Mouse (Mus musculus) bone marrow macrophage, adult 2 months (primary cell): ENCODE results near the gene Trmt1. TPM values are rescaled to one million over a fixed set of nuclear protein-coding genes. Genes with fewer than 3 reads are reported as not detected.

ENCODE experiments used
- H3K27ac ChIP-seq: 2 replicates; pipeline ENCODE4 v1.5.1; 2012; ENCODE audit warnings: low read depth, low read length; ENCODE audit not compliant: insufficient read depth
- H3K4me1 ChIP-seq: 2 replicates; pipeline ENCODE4 v1.6.1; 2012; ENCODE audit warnings: low read length; ENCODE audit not compliant: control insufficient read depth, insufficient read depth
- H3K4me3 ChIP-seq: 2 replicates; pipeline ENCODE4 v1.5.1; 2012; ENCODE audit warnings: mild to moderate bottlenecking, low read length, moderate library complexity; ENCODE audit not compliant: insufficient read depth
- CTCF ChIP-seq: IDR thresholded peaks from 2 replicates; pipeline ENCODE4 v1.5.1; 2012; ENCODE audit warnings: low read depth, mild to moderate bottlenecking, low read length, moderate library complexity
- POLR2A ChIP-seq: IDR thresholded peaks from 2 replicates; pipeline ENCODE4 v1.6.1; 2012; ENCODE audit warnings: mild to moderate bottlenecking, low read depth, low read length, borderline replicate concordance
- polyA plus RNA-seq: library from polyadenylated mRNA; stranded (reverse); fragments of >200 nt; gene quantifications from 2 replicates; pipeline ENCODE4 v1.2.4, GENCODE M21; 2012; ENCODE audit not compliant: missing spikeins, insufficient read depth, insufficient read length

Gene Trmt1
- polyA plus RNA-seq, 1 experiment: 46.8 TPM

GRCm38 (mm10) chr8:84689091-84689915 lies 3.2 kb downstream of the Trmt1 start:
- TF ChIP-seq POLR2A: no peak
- TF ChIP-seq CTCF: no peak
- H3K4me3 ChIP-seq: peak overlapping the region; percentile 68
- peak overlapping the region; percentile 53 for H3K27ac ChIP-seq
- peaks cover 28% of the 10 kb centered on the region for H3K4me1 ChIP-seq

GRCm38 (mm10) chr8:84693332-84693731 lies 7.2 kb downstream of the Trmt1 start:
- H3K4me1 ChIP-seq: peaks cover 19% of the 10 kb centered on the region
- no peak overlapping the region for H3K4me3 ChIP-seq
- no peak overlapping the region for H3K27ac ChIP-seq
- no peak for TF ChIP-seq POLR2A
- TF ChIP-seq CTCF: no peak

- no peak overlapping the region for H3K4me3 ChIP-seq
- peaks cover 27% of the 10 kb centered on the region for H3K4me1 ChIP-seq
- no peak for TF ChIP-seq POLR2A
- TF ChIP-seq CTCF: no peak
- no peak overlapping the region for H3K27ac ChIP-seq
These were observed 9.0 kb downstream of the Trmt1 start for GRCm38 (mm10) chr8:84695140-84695539.

- Histone ChIP-seq H3K4me1 (peaks cover 26% of the 10 kb centered on the region), H3K4me3 (no peak overlapping the region), H3K27ac (peak overlapping the region; percentile 99; the same call in 1 of the 2 replicates)
- no peak for TF ChIP-seq POLR2A
- 0 out of 2 replicates have a peak, but pooled peaks have one; percentile 29 for TF ChIP-seq CTCF
These were observed 11.3 kb downstream of the Trmt1 start for GRCm38 (mm10) chr8:84697166-84698130.

- no peak overlapping the region for H3K4me3 ChIP-seq
- H3K27ac ChIP-seq: peak overlapping the region; percentile 99
- peaks cover 26% of the 10 kb centered on the region for H3K4me1 ChIP-seq
- TF ChIP-seq CTCF (no peak), POLR2A (no peak)
These were observed 12.2 kb downstream of the Trmt1 start for GRCm38 (mm10) chr8:84698288-84698687.

- peaks cover 26% of the 10 kb centered on the region for H3K4me1 ChIP-seq
- TF ChIP-seq CTCF: no peak
- no peak for TF ChIP-seq POLR2A
- H3K27ac ChIP-seq: peak overlapping the region; percentile 99
- peak overlapping the region; percentile 23; the same call in 1 of the 2 replicates for H3K4me3 ChIP-seq
These were observed 12.9 kb downstream of the Trmt1 start for GRCm38 (mm10) chr8:84698929-84699401.

GRCm38 (mm10) chr8:84699861-84700322 lies 13.8 kb downstream of the Trmt1 start:
- Histone ChIP-seq H3K27ac (peak overlapping the region; percentile 99), H3K4me3 (peak overlapping the region; percentile 23; the same call in 1 of the 2 replicates), H3K4me1 (peaks cover 26% of the 10 kb centered on the region)
- TF ChIP-seq CTCF: peak; percentile 52
- TF ChIP-seq POLR2A: no peak

- H3K27ac ChIP-seq: peak overlapping the region; percentile 99
- TF ChIP-seq POLR2A (no peak), CTCF (no peak)
- no peak overlapping the region for H3K4me3 ChIP-seq
- H3K4me1 ChIP-seq: peaks cover 26% of the 10 kb centered on the region
These were observed 14.4 kb downstream of the Trmt1 start for GRCm38 (mm10) chr8:84700526-84700925.

GRCm38 (mm10) chr8:84700941-84701911 lies 15.1 kb downstream of the Trmt1 start, which contains the start of gene Lyl1:
Gene Lyl1, plus strand, starts transcription at chr8:84701457.
- Histone ChIP-seq H3K27ac (peak within 1 kb of the TSS; percentile 99), H3K4me1 (peaks cover 26% of the 10 kb centered on the region), H3K4me3 (peak within 1 kb of the TSS; percentile 86)
- TF ChIP-seq CTCF (no peak), POLR2A (peak; percentile 43; the same call in 1 of the 2 replicates)
